24 mouse cellular contexts compared by ENCODE assay signal in genomic region chr3:122507826-122508225, GRCm38 (mm10).
DNase-seq lines count a peak whose midpoint lies in the region; ATAC-seq and TF ChIP-seq lines count a peak whose summit lies in the region.
"Had no signal": no experiment of that assay in that cellular context is flagged by ENCODE, and none has a peak within 500 bp of the region (broad histone marks: within the 10 kb centered on the region; RNA-seq: fewer than 3 reads in every experiment).

No protein-coding gene starts in this region.

- no peaks in the 10 kb centered on the region for H3K27me3 ChIP-seq in neural tube, embryonic 13.5 days
- H3K27me3 ChIP-seq in neural tube, embryonic 15.5 days (replicated peaks): no peaks in the 10 kb centered on the region
- H3K27me3 ChIP-seq in ES-Bruce4 (ENCODE audit: control insufficient read depth, insufficient read depth, low read length, poor library complexity, severe bottlenecking): no peaks in the 10 kb centered on the region
- H3K27me3 ChIP-seq: CH12.LX; hindbrain, embryonic 12.5 days had no signal

- no peak for TF ChIP-seq CTCF in ES-Bruce4 (IDR thresholded peaks at IDR 0.05; ENCODE audit: low read depth, low read length)

- TF ChIP-seq POLR2A in ES-Bruce4 (IDR thresholded peaks at IDR 0.05; ENCODE audit: insufficient read depth, low read length): no peak

- peaks cover 35% of the 10 kb centered on the region for H3K4me1 ChIP-seq in neural tube, embryonic 13.5 days (replicated peaks)
- peaks cover 24% of the 10 kb centered on the region for H3K4me1 ChIP-seq in neural tube, embryonic 15.5 days
- no peaks in the 10 kb centered on the region for H3K4me1 ChIP-seq in ES-Bruce4 (ENCODE audit: control insufficient read depth, insufficient read depth, low read length)

- H3K27ac ChIP-seq in neural tube, embryonic 13.5 days (replicated peaks): 0 out of 2 replicates have a peak overlapping the region, but pooled peaks have one; percentile 33
- H3K27ac ChIP-seq in neural tube, embryonic 15.5 days (replicated peaks): no peak overlapping the region
- H3K27ac ChIP-seq in ES-Bruce4 (ENCODE audit: insufficient read depth, low read length): no peak overlapping the region
- H3K27ac ChIP-seq: forebrain, embryonic 10.5 days; gastrocnemius, adult 2 months; hindbrain, embryonic 12.5 days had no signal

- H3K4me2 ChIP-seq in neural tube, embryonic 13.5 days: no peak overlapping the region
- no peak overlapping the region for H3K4me2 ChIP-seq in neural tube, embryonic 15.5 days
- H3K4me2 ChIP-seq: heart, embryonic 11.5 days; hindbrain, embryonic 12.5 days had no signal

- H3K36me3 ChIP-seq in neural tube, embryonic 13.5 days: no peaks in the 10 kb centered on the region
- no peaks in the 10 kb centered on the region for H3K36me3 ChIP-seq in neural tube, embryonic 15.5 days
- peaks cover 4% of the 10 kb centered on the region; the same call in 1 of the 2 replicates for H3K36me3 ChIP-seq in ES-Bruce4 (ENCODE audit: control insufficient read depth, insufficient read depth, low read length, poor library complexity, severe bottlenecking)
- H3K36me3 ChIP-seq: hindbrain, embryonic 12.5 days had no signal

- H3K9me3 ChIP-seq in neural tube, embryonic 13.5 days: no peaks in the 10 kb centered on the region
- H3K9me3 ChIP-seq in neural tube, embryonic 15.5 days (replicated peaks): no peaks in the 10 kb centered on the region
- H3K9me3 ChIP-seq in ES-Bruce4 (replicated peaks; ENCODE audit: control insufficient read depth, insufficient read depth, low read length, poor library complexity, severe bottlenecking): no peaks in the 10 kb centered on the region
- H3K9me3 ChIP-seq: forebrain, embryonic 10.5 days; hindbrain, embryonic 12.5 days had no signal

- no peak overlapping the region for H3K4me3 ChIP-seq in neural tube, embryonic 13.5 days
- H3K4me3 ChIP-seq in neural tube, embryonic 15.5 days (replicated peaks): no peak overlapping the region
- peak overlapping the region; percentile 29 for H3K4me3 ChIP-seq in ES-Bruce4 (ENCODE audit: low read depth, low read length)
- H3K4me3 ChIP-seq: forebrain, embryonic 10.5 days; gastrocnemius, adult 2 months; hindbrain, embryonic 12.5 days had no signal

- peak; percentile 89 for DNase-seq in R1 (ENCODE audit: low read depth, low spot score)
- peak; percentile 33 for DNase-seq in testis, postnatal 14 days (ENCODE audit: low spot score)
- no peak for DNase-seq in cerebellum, adult 11 months
- DNase-seq: adrenal gland, adult 2 months; adrenal gland, postnatal 14 days; B cell, adult 2 months; cerebellum, adult 11-12 months; cerebellum, adult 8-10 months; cerebellum, postnatal 10 days; cerebellum, postnatal 36 days; forebrain, postnatal 0 days; gastrocnemius, adult 2 months; gastrocnemius, postnatal 14 days had no signal

- no peak for ATAC-seq in neural tube, embryonic 13.5 days (ENCODE audit: low read depth)
- ATAC-seq in neural tube, embryonic 15.5 days (ENCODE audit: low FRiP score): no peak
- no peak for ATAC-seq in inflammation-experienced regulatory T-cells, adult 6 months
- ATAC-seq: forebrain, embryonic 14.5 days; forebrain, postnatal 0 days; hindbrain, embryonic 16.5 days; intestine, embryonic 16.5 days had no signal

- H3K9ac ChIP-seq in neural tube, embryonic 13.5 days: no peak overlapping the region
- H3K9ac ChIP-seq in neural tube, embryonic 15.5 days (replicated peaks): no peak overlapping the region
- 0 out of 2 replicates have a peak overlapping the region, but pooled peaks have one; percentile 1 for H3K9ac ChIP-seq in ES-Bruce4 (ENCODE audit: low read depth, poor library complexity, severe bottlenecking)
- H3K9ac ChIP-seq: forebrain, postnatal 0 days; hindbrain, embryonic 12.5 days had no signal

- 95% methylated on average over 14 of the region's 14 CpGs for WGBS in neural tube, embryonic 13.5 days
- 97% methylated on average over 14 of the region's 14 CpGs for WGBS in neural tube, embryonic 15.5 days

- TF ChIP-seq EP300 in ES-Bruce4 (IDR thresholded peaks at IDR 0.05; ENCODE audit: insufficient read depth, low read depth, low read length): no peak
